8 mouse cellular contexts compared by ENCODE assay signal in genomic region chr6:4545727-4546126, GRCm38 (mm10). TPM values are rescaled to one million over a fixed set of nuclear protein-coding genes. Genes with fewer than 3 reads are reported as not detected.
DNase-seq lines count a peak whose midpoint lies in the region; ATAC-seq and TF ChIP-seq lines count a peak whose summit lies in the region.

No protein-coding gene starts in this region.

- no peak for ATAC-seq in lung, embryonic 16.5 days (ENCODE audit: low read depth)

- H3K4me1 ChIP-seq in thymus, adult 2 months (replicated peaks; ENCODE audit: control insufficient read depth, insufficient read depth, low read length), result no peaks in the 10 kb centered on the region
- H3K4me1 ChIP-seq in lung, embryonic 16.5 days (replicated peaks; ENCODE audit: control insufficient read depth, insufficient read depth, low read length), result no peaks in the 10 kb centered on the region

- TF ChIP-seq POLR2A in thymus, adult 2 months (IDR thresholded peaks at IDR 0.05; ENCODE audit: control insufficient read depth, extremely low read depth, insufficient read depth, low read length, poor library complexity), result no peak

- peak overlapping the region; percentile 19; the same call in 1 of the 2 replicates for H3K4me2 ChIP-seq in lung, embryonic 16.5 days (ENCODE audit: low read depth, low read length)

- peak; percentile 81 for DNase-seq in embryo, embryonic 10 days (ENCODE audit: low spot score)
- no peak for DNase-seq in embryo, embryonic 9.5 days (ENCODE audit: extremely low spot score)
- DNase-seq in thymus, adult 2 months, result peak; percentile 55
- DNase-seq in thymus, adult 18-20 months, result no peak
- peak; percentile 34 to 55 for DNase-seq in cerebellum, postnatal 4 days (ENCODE audit: low spot score in 2 of 2)
- DNase-seq in induced T-regulatory cell, adult 2 months (ENCODE audit: low read depth), result peak; percentile 53
- peak; percentile 23 to 77 for DNase-seq in spleen, postnatal 4 days (ENCODE audit: low spot score in 2 of 2)

- H3K27ac ChIP-seq in thymus, adult 2 months (ENCODE audit: control insufficient read depth, insufficient read depth, low read length), result no peak overlapping the region
- H3K27ac ChIP-seq in lung, embryonic 16.5 days (ENCODE audit: low read length), result no peak overlapping the region

- no peak overlapping the region for H3K4me3 ChIP-seq in thymus, adult 2 months (ENCODE audit: control insufficient read depth, insufficient read depth, low read length)
- no peak overlapping the region for H3K4me3 ChIP-seq in lung, embryonic 16.5 days (ENCODE audit: low read length)

- no peak for TF ChIP-seq CTCF in thymus, adult 2 months (IDR thresholded peaks at IDR 0.05; ENCODE audit: borderline replicate concordance, control insufficient read depth, extremely low read depth, insufficient read depth, low read length, poor library complexity)

- no peaks in the 10 kb centered on the region for H3K9me3 ChIP-seq in lung, embryonic 16.5 days (ENCODE audit: control insufficient read depth, low read length)

- H3K36me3 ChIP-seq in thymus, adult 2 months (ENCODE audit: control insufficient read depth, insufficient read depth, low read length), result no peaks in the 10 kb centered on the region
- no peaks in the 10 kb centered on the region; the same call in 1 of the 2 replicates for H3K36me3 ChIP-seq in lung, embryonic 16.5 days (ENCODE audit: control insufficient read depth, insufficient read depth, low read length)

- WGBS in thymus, adult 2 months, result 11% methylated on average over 8 of the region's 8 CpGs
- 19% methylated on average over 8 of the region's 8 CpGs for WGBS in lung, embryonic 16.5 days

- H3K27me3 ChIP-seq in thymus, adult 2 months (ENCODE audit: control insufficient read depth, insufficient read depth, low read length), result no peaks in the 10 kb centered on the region
- H3K27me3 ChIP-seq in lung, embryonic 16.5 days (ENCODE audit: control insufficient read depth, insufficient read depth, low read depth, low read length), result no peaks in the 10 kb centered on the region

- 0 out of 2 replicates have a peak overlapping the region, but pooled peaks have one; percentile 12 for H3K9ac ChIP-seq in lung, embryonic 16.5 days (ENCODE audit: low read length)

RNA-seq across cellular contexts. Expression of gene Col1a2, which starts 41.1 kb away (rescaled TPM):
- polyA plus RNA-seq in thymus, adult 2 months (2012; rRNA removed), result 20.7 and 21.5 TPM in 2 replicates
- polyA plus RNA-seq in lung, embryonic 16.5 days (2015; fragmentation: Nextera tagmentation; extraction: Ambion mirVana), result 771 and 862 TPM in 2 replicates

RNA-seq across cellular contexts. Expression of gene Casd1, which starts 54.9 kb away (rescaled TPM):
- polyA plus RNA-seq in thymus, adult 2 months (2012; rRNA removed), result 18.2 and 25.6 TPM in 2 replicates
- polyA plus RNA-seq in lung, embryonic 16.5 days (2015; fragmentation: Nextera tagmentation; extraction: Ambion mirVana), result 29.9 and 32.2 TPM in 2 replicates

Comparison
In these comparisons a context has a peak if more than half of its experiments do, and no peak if none do; other contexts are left out.
1. DNase-seq: peak in embryo, embryonic 10 days (single experiment), thymus, adult 2 months (single experiment), cerebellum, postnatal 4 days (2 of 2), induced T-regulatory cell, adult 2 months (single experiment) and spleen, postnatal 4 days (2 of 2); none in embryo, embryonic 9.5 days (single experiment) and thymus, adult 18-20 months (0 of 2).
2. RNA of gene Col1a2, which starts 41.1 kb away (polyA plus RNA-seq): 771 to 862 TPM in lung, embryonic 16.5 days; 20.7 to 21.5 TPM in thymus, adult 2 months; every median in the first group is over 10 times any median in the second.